Mouse (Mus musculus) liver, adult 2 months (tissue): ENCODE results near the gene Dusp2.
A peak's percentile ranks its signal among the peaks of the same experiment; 100 is the strongest.

Experiments used
- CTCF ChIP-seq: fragments of 200-500 bp; IDR thresholded peaks from 2 replicates; pipeline ENCODE4 v1.5.1; 2011; ENCODE audit warnings: low read depth, low read length, control low read depth
- POLR2A ChIP-seq: fragments of 200-500 bp; IDR thresholded peaks from 2 replicates; pipeline ENCODE4 v1.6.1; 2011; ENCODE audit warnings: low read length, control low read depth; ENCODE audit not compliant: insufficient read depth; ENCODE audit errors: extremely low read depth

DNA sequence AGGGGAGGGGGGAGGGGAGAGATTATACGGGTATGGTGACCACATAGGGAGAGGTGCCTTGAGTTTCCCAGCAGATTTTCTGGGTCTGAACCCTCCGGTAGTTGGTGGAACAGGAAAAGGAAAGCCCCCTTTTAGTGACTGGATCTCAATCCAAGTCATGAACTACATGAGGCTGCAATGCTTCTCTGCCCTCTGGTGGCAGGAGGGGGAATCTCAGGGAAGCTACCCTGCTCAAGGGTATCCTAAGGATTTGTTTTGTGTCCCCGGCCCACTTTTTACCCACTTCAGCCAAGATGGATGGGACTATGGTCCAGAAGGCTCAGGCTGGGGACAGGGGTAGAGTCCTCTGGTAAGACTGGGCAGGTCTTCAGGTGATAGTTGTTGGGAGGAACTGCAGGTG is 5.2 kb downstream of the Dusp2 start:
- TF ChIP-seq CTCF: peak; percentile 72; the same call in 1 of the 2 replicates
- TF ChIP-seq POLR2A: no peak
